Mouse (Mus musculus): Measurements from ENCODE around the gene Cpm.

GRCm38 (mm10) chr10:117724804-117725361, 95.6 kb downstream of the Cpm start:
- no peak for TF ChIP-seq IRF4 (IDR thresholded peaks at IDR 0.05; ENCODE audit: low read depth, low read length)
- no peak for TF ChIP-seq CTCF (conservative IDR thresholded peaks at IDR 0.05 in 1 of 2, IDR thresholded peaks at IDR 0.05 in 1 of 2; ENCODE audit: low read depth in 2 of 2, low read length in 2 of 2)
- no peak for TF ChIP-seq POLR2A (IDR thresholded peaks at IDR 0.05; ENCODE audit: low read depth, low read length)
- no peak for TF ChIP-seq EP300 (IDR thresholded peaks at IDR 0.05; ENCODE audit: low read length)
